Comparison of ENCODE assay signal across 8 mouse cellular contexts in the genomic region with DNA sequence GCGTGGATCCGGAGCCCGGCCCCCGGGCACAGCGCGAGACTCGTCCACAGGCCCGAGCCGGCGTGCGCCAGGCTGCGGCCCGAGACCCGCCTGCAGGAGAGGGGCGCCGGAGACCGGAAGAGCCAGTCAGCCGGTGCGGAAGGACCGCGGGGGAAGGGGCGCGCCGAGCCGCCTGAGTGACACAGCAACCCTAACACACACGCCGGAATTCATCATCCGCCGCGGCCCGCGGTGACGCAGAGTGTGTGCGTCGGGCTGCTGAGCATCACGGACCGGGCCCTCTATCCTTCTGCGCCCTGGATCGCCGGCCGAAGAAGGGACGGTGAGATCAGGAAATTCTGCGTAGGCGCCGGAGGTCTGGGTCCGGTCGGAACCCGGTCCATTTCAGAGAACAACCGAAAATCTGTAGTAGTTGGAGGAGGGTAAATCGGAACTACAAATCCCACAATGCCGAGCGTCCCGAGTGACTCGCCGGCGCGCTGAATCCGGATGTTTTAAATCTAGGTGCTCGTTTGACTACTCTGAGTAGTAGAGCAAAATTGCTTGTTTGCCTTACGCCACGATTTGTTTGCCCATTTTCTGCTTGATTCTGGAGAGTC. TPM values are rescaled to one million over a fixed set of nuclear protein-coding genes. Genes with fewer than 3 reads are reported as not detected.
DNase-seq lines count a peak whose midpoint lies in the region; ATAC-seq and TF ChIP-seq lines count a peak whose summit lies in the region.

A gene (minus strand): TSS at position 214 of the 599 bp plus-strand sequence.

- peak; percentile 92 to 93 for DNase-seq in B cell, adult 2 months
- peak; percentile 96 for DNase-seq in brain, adult 2 months (ENCODE audit: low read depth, low spot score)
- peak; percentile 74 for DNase-seq in liver, adult 2 months (ENCODE audit: extremely low read depth, low read depth, low spot score)
- peak; percentile 90 for DNase-seq in splenic B cell, adult 2 months (ENCODE audit: low read depth, low spot score)

- TF ChIP-seq POLR2A in liver, adult 2 months (IDR thresholded peaks at IDR 0.05; ENCODE audit: extremely low read depth, insufficient read depth, low read length): 0 out of 2 replicates have a peak, but pooled peaks have one; percentile 35
- peak; percentile 67 for TF ChIP-seq POLR2A in myocyte (IDR thresholded peaks at IDR 0.05; ENCODE audit: insufficient read length, low read depth)

- peak within 1 kb of the TSS; percentile 94 for H3K9ac ChIP-seq in heart, embryonic 11.5 days (ENCODE audit: low read depth, low read length)
- peak within 1 kb of the TSS; percentile 92 for H3K9ac ChIP-seq in kidney, embryonic 16.5 days (replicated peaks; ENCODE audit: low read length)
- H3K9ac ChIP-seq in liver, adult 2 months (ENCODE audit: low read depth, low read length): peak within 1 kb of the TSS; percentile 81

- peak within 1 kb of the TSS; percentile 71 for H3K4me2 ChIP-seq in heart, embryonic 11.5 days
- H3K4me2 ChIP-seq in kidney, embryonic 16.5 days (replicated peaks; ENCODE audit: low read depth, low read length): peak within 1 kb of the TSS; percentile 92
- H3K4me2 ChIP-seq in myocyte (ENCODE audit: low read depth): peak within 1 kb of the TSS; percentile 95

- H3K27ac ChIP-seq in heart, embryonic 11.5 days (ENCODE audit: low read depth, low read length): peak within 1 kb of the TSS; percentile 76
- peak within 1 kb of the TSS; percentile 91 for H3K27ac ChIP-seq in kidney, embryonic 16.5 days (ENCODE audit: low read length)
- H3K27ac ChIP-seq in liver, adult 2 months (replicated peaks; ENCODE audit: insufficient read depth, low read depth, low read length): peak within 1 kb of the TSS; percentile 73

- peaks cover 15% of the 10 kb centered on the region; the same call in 1 of the 2 replicates for H3K79me2 ChIP-seq in liver, adult 2 months (ENCODE audit: control insufficient read depth, insufficient read depth, low read length)
- peaks cover 39% of the 10 kb centered on the region for H3K79me2 ChIP-seq in myocyte (ENCODE audit: control insufficient read depth, insufficient read depth)

- no peaks in the 10 kb centered on the region for H3K9me3 ChIP-seq in heart, embryonic 11.5 days (replicated peaks; ENCODE audit: control insufficient read depth, low read length)
- H3K9me3 ChIP-seq in kidney, embryonic 16.5 days (ENCODE audit: low read length): no peaks in the 10 kb centered on the region

- TF ChIP-seq CTCF in liver, adult 2 months (IDR thresholded peaks at IDR 0.05; ENCODE audit: low read depth, low read length): no peak

- ATAC-seq in erythroblast, adult 5-6 weeks (replicated peaks; ENCODE audit: low FRiP score, poor library complexity, severe bottlenecking): peak; percentile 97
- peak; percentile 99 for ATAC-seq in heart, embryonic 11.5 days (replicated peaks; ENCODE audit: insufficient number of reproducible peaks, low FRiP score, low TSS enrichment)
- ATAC-seq in kidney, embryonic 16.5 days (ENCODE audit: low FRiP score, low TSS enrichment): peak; percentile 99

- H3K36me3 ChIP-seq in heart, embryonic 11.5 days (ENCODE audit: control insufficient read depth, insufficient read depth, low read length): no peaks in the 10 kb centered on the region
- H3K36me3 ChIP-seq in kidney, embryonic 16.5 days (ENCODE audit: insufficient read depth, low read length): no peaks in the 10 kb centered on the region
- no peaks in the 10 kb centered on the region for H3K36me3 ChIP-seq in liver, adult 2 months (ENCODE audit: control insufficient read depth, insufficient read depth, low read length)
- no peaks in the 10 kb centered on the region for H3K36me3 ChIP-seq in myocyte (ENCODE audit: control insufficient read depth, insufficient read depth)
- H3K36me3 ChIP-seq in splenic B cell, adult 2 months (ENCODE audit: control insufficient read depth, insufficient read depth, low read length, poor library complexity, severe bottlenecking): no peaks in the 10 kb centered on the region

- peaks cover 6% of the 10 kb centered on the region for H3K4me1 ChIP-seq in heart, embryonic 11.5 days (ENCODE audit: control insufficient read depth, insufficient read depth, low read length)
- peaks cover 21% of the 10 kb centered on the region for H3K4me1 ChIP-seq in kidney, embryonic 16.5 days (ENCODE audit: insufficient read depth, low read length)
- peaks cover 2% of the 10 kb centered on the region for H3K4me1 ChIP-seq in liver, adult 2 months (ENCODE audit: control insufficient read depth, insufficient read depth, low read length)

- H3K4me3 ChIP-seq in heart, embryonic 11.5 days (ENCODE audit: low read depth, low read length): peak within 1 kb of the TSS; percentile 86
- peak within 1 kb of the TSS; percentile 92 for H3K4me3 ChIP-seq in kidney, embryonic 16.5 days (ENCODE audit: low read length)
- H3K4me3 ChIP-seq in liver, adult 2 months (ENCODE audit: insufficient read depth, low read depth, low read length): peak within 1 kb of the TSS; percentile 79
- peak within 1 kb of the TSS; percentile 88 for H3K4me3 ChIP-seq in myocyte

- peak within 1 kb of the TSS; percentile 89 for H3ac ChIP-seq in myocyte (ENCODE audit: control insufficient read depth, insufficient read length)

- H3K27me3 ChIP-seq in heart, embryonic 11.5 days (ENCODE audit: control insufficient read depth, insufficient read depth, low read length): no peaks in the 10 kb centered on the region
- H3K27me3 ChIP-seq in kidney, embryonic 16.5 days (ENCODE audit: insufficient read depth, low read length): no peaks in the 10 kb centered on the region
- no peaks in the 10 kb centered on the region for H3K27me3 ChIP-seq in liver, adult 2 months (ENCODE audit: control insufficient read depth, insufficient read depth, low read length)
- no peaks in the 10 kb centered on the region for H3K27me3 ChIP-seq in myocyte (ENCODE audit: control insufficient read depth, insufficient read depth, insufficient read length)
- no peaks in the 10 kb centered on the region for H3K27me3 ChIP-seq in splenic B cell, adult 2 months (ENCODE audit: control insufficient read depth, insufficient read depth, low read length, poor library complexity, severe bottlenecking)

- WGBS in heart, embryonic 11.5 days (ENCODE audit: insufficient replicate concordance): 0% methylated on average over 61 of the region's 61 CpGs
- under 1% methylated on average over 52 of the region's 61 CpGs for WGBS in kidney, embryonic 16.5 days
- under 1% methylated on average over 61 of the region's 61 CpGs for WGBS in liver, adult 2 months

TF ChIP-seq in myocyte, 11 proteins besides CTCF, POLR2A, EP300 and RAD21:
- TF ChIP-seq POLR2AphosphoS2 (IDR thresholded peaks at IDR 0.05; ENCODE audit: insufficient read length, low read depth) (no peak), MYOD1 (IDR thresholded peaks at IDR 0.05; ENCODE audit: control insufficient read depth in 1 of 3, insufficient read length in 2 of 3, low read depth in 2 of 3) (peak in 1 of 3 experiments; percentile 34), TCF3 (IDR thresholded peaks at IDR 0.05; ENCODE audit: insufficient read length, low read depth) (no peak), MAX (IDR thresholded peaks at IDR 0.05; ENCODE audit: low read depth) (no peak), MYOG (IDR thresholded peaks at IDR 0.05; ENCODE audit: control insufficient read depth in 1 of 3, insufficient read depth in 1 of 3, insufficient read length in 2 of 3, low read depth in 2 of 3) (peak in 1 of 3 experiments; percentile 34), SRF (IDR thresholded peaks at IDR 0.05; ENCODE audit: control insufficient read depth, insufficient read length, low read depth) (peak; percentile 85), TCF12 (IDR thresholded peaks at IDR 0.05; ENCODE audit: insufficient read depth, poor library complexity, severe bottlenecking) (no peak), E2F4 (IDR thresholded peaks at IDR 0.05; ENCODE audit: insufficient read depth) (peak; percentile 95), USF1 (IDR thresholded peaks at IDR 0.05; ENCODE audit: low read depth) (no peak), REST (IDR thresholded peaks at IDR 0.05; ENCODE audit: insufficient read depth, insufficient read length) (no peak), CEBPB (IDR thresholded peaks at IDR 0.05; ENCODE audit: insufficient read depth, poor library complexity, severe bottlenecking) (no peak)

RNA-seq across cellular contexts. Expression of the gene that starts here (rescaled TPM):
- total RNA-seq in erythroblast, adult 5-6 weeks (2015; ENCODE audit: low replicate concordance): 14.4 and 19.0 TPM in 2 replicates
- 26.2 and 28.3 TPM in 2 replicates for total RNA-seq in erythroblast, adult 5-6 weeks (2017; ENCODE audit: low replicate concordance)
- 64.4 and 67.6 TPM in 2 replicates for polyA plus RNA-seq in heart, embryonic 11.5 days (2014; fragmentation: Nextera tagmentation; extraction: Ambion mirVana)
- polyA plus RNA-seq in kidney, embryonic 16.5 days (2015; fragmentation: Nextera tagmentation; extraction: Ambion mirVana): 70.9 and 73.9 TPM in 2 replicates
- total RNA-seq in liver, adult 2 months (2014; rRNA removed): 46.7 and 49.6 TPM in 2 replicates
- polyA plus RNA-seq in liver, adult 2 months (2012; rRNA removed): 26.1 and 27.1 TPM in 2 replicates
- 22.8 TPM for polyA plus RNA-seq in myocyte (2012; fragmentation: generic; extraction: Trizol)

Comparison
In these comparisons a context has a peak if more than half of its experiments do, and no peak if none do; other contexts are left out.
1. Peak in every context shown above with its lines: DNase-seq, ATAC-seq, H3K4me3 ChIP-seq and H3K27ac ChIP-seq.